Mouse (Mus musculus): ENCODE data around the gene Dtx3. TPM values are rescaled to one million over a fixed set of nuclear protein-coding genes. Genes with fewer than 3 reads are reported as not detected.

The Dtx3 gene
- polyA plus RNA-seq, 1 experiment from 2014 or later: 115 TPM

DNA sequence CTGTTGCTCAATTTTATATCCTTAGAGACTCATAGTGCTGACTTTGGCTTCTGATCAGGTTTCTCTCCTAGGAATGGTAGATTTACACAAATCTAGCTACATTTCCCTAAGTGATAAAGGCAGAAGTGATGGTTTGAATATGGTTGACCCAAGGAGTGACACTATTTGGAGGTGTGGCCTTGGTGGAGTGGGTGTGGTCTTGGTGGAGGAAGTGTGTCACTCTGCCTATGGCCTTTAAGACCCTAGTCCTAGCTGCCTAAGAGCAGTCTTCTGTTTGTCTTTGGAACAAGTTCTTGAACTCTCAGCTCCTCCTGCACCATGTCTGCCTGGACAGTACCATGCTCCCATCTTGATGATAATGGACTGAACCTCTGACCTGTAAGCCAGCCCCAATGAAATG, 21.6 kb upstream of the Dtx3 start:
- DNase-seq (ENCODE audit: low spot score): no peak
- no peaks in the 10 kb centered on the region for H3K27me3 ChIP-seq (replicated peaks; ENCODE audit: low read depth, poor library complexity, severe bottlenecking)
- H3K9me3 ChIP-seq: no peaks in the 10 kb centered on the region
- no peak overlapping the region for H3K4me3 ChIP-seq
- no peaks in the 10 kb centered on the region for H3K36me3 ChIP-seq (replicated peaks)
- no peaks in the 10 kb centered on the region for H3K4me1 ChIP-seq
- H3K27ac ChIP-seq (replicated peaks): no peak overlapping the region

DNA sequence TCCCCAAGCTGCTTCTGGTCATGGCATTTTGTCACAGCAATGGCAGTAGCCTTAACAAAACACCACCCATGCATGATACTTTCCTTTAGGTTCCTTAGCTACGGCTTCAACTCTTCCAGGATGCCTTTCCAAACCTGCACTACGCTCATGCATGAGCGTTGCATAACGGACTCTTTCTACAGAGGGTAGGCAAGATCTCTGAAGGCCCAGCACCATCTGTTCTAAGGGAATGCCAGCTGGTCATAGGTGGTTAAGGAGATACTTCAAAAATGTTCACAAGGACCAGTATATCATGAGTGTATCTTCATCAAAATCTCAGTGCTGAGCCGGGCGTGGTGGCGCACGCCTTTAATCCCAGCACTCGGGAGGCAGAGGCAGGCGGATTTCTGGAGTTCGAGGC, 20.9 kb upstream of the Dtx3 start:
- WGBS: 96% methylated on average over 11 of the region's 11 CpGs

DNA sequence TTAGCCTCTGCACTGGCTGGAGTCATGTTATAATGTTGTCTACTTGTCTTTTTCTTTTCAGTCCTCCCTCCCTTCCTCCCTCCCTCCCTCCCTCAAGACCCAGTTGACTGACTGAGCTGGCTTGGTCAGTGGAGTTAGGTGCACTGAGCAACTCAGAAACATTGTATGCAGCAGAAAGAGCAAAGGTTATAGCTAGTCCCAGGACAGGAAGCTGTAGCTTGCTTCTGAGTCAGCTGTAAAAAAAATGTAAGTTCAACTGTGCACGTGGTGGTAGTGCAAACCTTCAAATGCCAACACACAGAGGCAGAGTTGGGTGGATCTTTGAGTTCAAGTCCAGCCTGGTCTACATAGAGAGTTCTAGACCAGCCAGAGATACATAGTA, 18.9 kb upstream of the Dtx3 start:
- no peak overlapping the region for H3K27ac ChIP-seq (replicated peaks)
- no peaks in the 10 kb centered on the region for H3K36me3 ChIP-seq (replicated peaks)
- DNase-seq (ENCODE audit: low spot score): no peak
- H3K4me1 ChIP-seq: peaks cover 17% of the 10 kb centered on the region
- H3K27me3 ChIP-seq (replicated peaks; ENCODE audit: low read depth, poor library complexity, severe bottlenecking): no peaks in the 10 kb centered on the region
- H3K9me3 ChIP-seq: no peaks in the 10 kb centered on the region
- no peak overlapping the region for H3K4me3 ChIP-seq
- WGBS: 71% methylated on average over 1 of the region's 1 CpGs

More for the DNA sequence above, 20.9 kb upstream of the Dtx3 start:
- Histone ChIP-seq H3K27me3 (replicated peaks; ENCODE audit: low read depth, poor library complexity, severe bottlenecking) (no peaks in the 10 kb centered on the region), H3K27ac (replicated peaks) (no peak overlapping the region), H3K9me3 (no peaks in the 10 kb centered on the region), H3K36me3 (replicated peaks) (no peaks in the 10 kb centered on the region), H3K4me1 (no peaks in the 10 kb centered on the region), H3K4me3 (no peak overlapping the region)
- no peak for DNase-seq (ENCODE audit: low spot score)

DNA sequence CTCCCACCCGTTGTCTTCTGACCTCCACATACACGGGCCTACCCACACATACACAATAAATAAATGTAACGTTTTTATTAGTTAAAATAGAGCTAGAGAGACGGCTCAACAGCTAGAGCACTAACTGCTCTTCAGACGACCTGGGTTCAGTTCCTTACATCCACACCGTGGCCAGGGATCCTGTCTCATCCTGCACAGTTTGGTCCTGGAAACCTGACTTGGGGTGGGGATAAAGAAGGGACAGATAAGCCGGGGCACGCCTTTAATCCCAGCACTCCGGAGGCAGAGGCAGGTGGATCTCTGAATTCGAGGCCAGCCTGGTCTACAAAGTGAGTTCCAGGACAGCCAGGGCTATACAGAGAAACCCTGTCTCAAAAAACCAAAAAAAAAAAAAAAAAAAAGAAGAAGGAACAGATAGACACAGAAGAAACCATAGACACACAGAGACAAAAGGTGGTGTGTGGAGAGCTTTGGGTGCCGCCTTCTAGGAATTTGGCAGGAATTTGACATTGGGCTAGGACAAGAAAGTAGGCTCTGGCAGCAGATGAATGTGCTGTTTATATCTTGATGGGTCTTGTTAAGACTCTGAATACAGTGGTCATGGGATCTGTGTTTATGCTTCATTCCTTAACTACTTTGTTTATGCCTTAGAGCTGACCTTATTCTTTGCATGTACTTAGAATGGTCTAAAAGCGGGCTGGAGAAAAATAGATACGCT, 18.3 kb upstream of the Dtx3 start:
- 84% methylated on average over 13 of the region's 13 CpGs for WGBS
- Histone ChIP-seq H3K9me3 (no peaks in the 10 kb centered on the region), H3K27me3 (replicated peaks; ENCODE audit: low read depth, poor library complexity, severe bottlenecking) (no peaks in the 10 kb centered on the region), H3K36me3 (replicated peaks) (peaks cover under 1% of the 10 kb centered on the region), H3K27ac (replicated peaks) (no peak overlapping the region), H3K4me1 (peaks cover 20% of the 10 kb centered on the region), H3K4me3 (no peak overlapping the region)
- no peak for DNase-seq (ENCODE audit: low spot score)

DNA sequence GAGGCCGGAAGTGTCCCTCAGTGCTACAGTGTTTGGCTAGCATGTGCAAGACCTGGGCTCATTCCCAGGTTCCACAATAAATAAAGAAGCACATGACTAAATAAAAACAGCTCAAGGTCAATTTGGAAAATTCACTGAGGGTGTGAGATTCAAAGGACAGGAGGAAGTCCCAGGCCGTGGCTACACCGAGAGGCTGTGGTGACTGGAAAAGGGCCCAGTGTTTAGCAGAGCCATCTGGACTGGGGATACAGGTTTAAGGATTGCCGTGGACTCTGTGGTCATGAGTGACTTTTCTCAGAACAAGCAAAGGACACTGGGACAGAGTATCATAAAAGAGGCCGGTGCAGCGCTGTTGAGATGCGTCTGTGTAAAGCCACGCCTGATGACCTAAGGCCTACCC, 17.7 kb upstream of the Dtx3 start:
- peaks cover 20% of the 10 kb centered on the region for H3K4me1 ChIP-seq
- DNase-seq (ENCODE audit: low spot score): no peak
- no peaks in the 10 kb centered on the region for H3K27me3 ChIP-seq (replicated peaks; ENCODE audit: low read depth, poor library complexity, severe bottlenecking)
- no peaks in the 10 kb centered on the region for H3K9me3 ChIP-seq
- peaks cover 7% of the 10 kb centered on the region for H3K36me3 ChIP-seq (replicated peaks)
- H3K4me3 ChIP-seq: no peak overlapping the region
- H3K27ac ChIP-seq (replicated peaks): no peak overlapping the region
- 93% methylated on average over 8 of the region's 8 CpGs for WGBS

DNA sequence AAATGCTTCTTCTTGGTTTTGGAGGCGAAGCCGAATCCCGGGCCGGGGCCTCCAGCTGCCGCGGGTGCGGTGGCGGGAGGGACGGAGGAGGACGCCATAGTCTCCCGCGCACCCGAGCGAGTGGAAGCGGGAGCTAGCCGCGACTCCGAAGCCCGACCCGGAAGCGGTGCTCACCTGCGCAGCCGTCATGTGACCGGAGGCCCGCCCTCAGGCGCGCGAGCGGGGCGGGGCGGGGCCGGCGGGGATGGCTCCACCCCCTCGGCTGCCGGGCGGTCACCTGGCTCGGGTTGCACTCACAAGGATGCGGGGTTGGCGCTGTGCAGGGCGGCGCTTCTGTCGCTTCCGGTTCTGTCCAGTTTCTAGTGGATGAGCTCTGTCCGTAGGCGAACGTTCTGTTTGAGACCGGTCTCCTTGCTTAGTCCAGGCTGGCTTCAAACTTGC, 15.9 kb upstream of the Dtx3 start, which contains the start of gene Pip4k2c:
TSS of gene Pip4k2c (minus strand) at position 172 of the 441 bp plus-strand sequence.
- peak within 1 kb of the TSS; percentile 82 for H3K27ac ChIP-seq (replicated peaks)
- H3K4me3 ChIP-seq: peak within 1 kb of the TSS; percentile 77
- peaks cover 20% of the 10 kb centered on the region for H3K4me1 ChIP-seq
- no peaks in the 10 kb centered on the region for H3K9me3 ChIP-seq
- under 1% methylated on average over 47 of the region's 47 CpGs for WGBS
- DNase-seq (ENCODE audit: low spot score): peak; percentile 96
- H3K36me3 ChIP-seq (replicated peaks): peaks cover 25% of the 10 kb centered on the region
- no peaks in the 10 kb centered on the region for H3K27me3 ChIP-seq (replicated peaks; ENCODE audit: low read depth, poor library complexity, severe bottlenecking)

DNA sequence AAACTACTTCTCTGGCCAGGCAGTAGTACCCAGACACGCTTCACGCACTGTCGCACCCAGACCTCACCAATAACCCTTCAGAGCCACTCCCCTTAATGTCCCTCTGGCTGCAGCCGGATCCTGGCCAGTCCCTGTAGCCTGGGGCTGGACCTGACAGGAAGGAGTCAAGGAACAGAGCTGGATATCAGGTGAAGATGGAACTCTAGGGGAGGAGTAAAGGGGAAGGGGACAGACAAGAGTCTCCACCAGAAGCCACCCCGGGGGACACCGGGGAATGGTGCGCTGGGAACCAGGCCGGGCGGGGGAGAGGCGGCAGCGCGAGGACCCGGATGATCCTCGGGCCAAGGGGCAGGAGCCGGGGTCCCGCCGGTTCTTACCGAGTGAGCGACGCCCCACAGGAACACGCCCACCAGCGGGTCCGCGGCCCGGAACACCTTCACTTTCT, 15.5 kb upstream of the Dtx3 start:
- peak overlapping the region; percentile 77 for H3K4me3 ChIP-seq
- no peaks in the 10 kb centered on the region for H3K9me3 ChIP-seq
- DNase-seq (ENCODE audit: low spot score): no peak
- peak overlapping the region; percentile 82 for H3K27ac ChIP-seq (replicated peaks)
- H3K27me3 ChIP-seq (replicated peaks; ENCODE audit: low read depth, poor library complexity, severe bottlenecking): no peaks in the 10 kb centered on the region
- H3K36me3 ChIP-seq (replicated peaks): peaks cover 30% of the 10 kb centered on the region
- WGBS: under 1% methylated on average over 25 of the region's 25 CpGs
- peaks cover 20% of the 10 kb centered on the region for H3K4me1 ChIP-seq

DNA sequence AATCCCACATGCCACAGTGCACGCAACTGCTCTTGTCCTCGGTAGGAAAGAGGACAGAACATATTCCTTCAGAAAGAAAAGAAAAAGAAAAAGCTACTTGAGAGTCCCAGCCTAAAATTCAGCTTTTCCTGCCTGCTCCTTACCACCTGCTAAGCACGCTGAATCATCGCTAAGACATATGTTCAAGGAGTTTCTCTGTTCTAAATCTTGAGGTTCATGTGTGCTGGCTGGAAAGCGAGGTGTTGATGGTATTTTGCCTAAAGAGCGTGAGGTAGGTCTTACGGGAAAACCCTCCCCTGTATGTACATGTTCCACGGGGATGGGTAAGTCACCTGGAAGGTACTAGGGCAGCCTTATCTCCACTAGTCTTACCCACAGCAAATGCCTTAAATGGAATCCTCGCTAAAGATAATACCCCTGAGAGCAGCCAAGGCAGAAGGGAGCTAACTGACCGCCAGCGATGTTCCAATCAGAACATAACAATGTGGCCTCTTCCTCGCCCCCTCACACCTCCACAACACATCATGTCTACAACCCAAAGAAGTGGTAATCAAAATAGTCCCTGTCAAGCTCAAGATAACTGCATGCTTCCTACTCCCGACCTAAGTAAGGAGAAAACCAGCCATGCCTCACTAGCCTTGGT, 14.5 kb upstream of the Dtx3 start:
- WGBS: 86% methylated on average over 13 of the region's 13 CpGs
- DNase-seq (ENCODE audit: low spot score): no peak
- H3K27ac ChIP-seq (replicated peaks): no peak overlapping the region
- no peaks in the 10 kb centered on the region for H3K9me3 ChIP-seq
- H3K4me1 ChIP-seq: peaks cover 20% of the 10 kb centered on the region
- peak overlapping the region; percentile 77 for H3K4me3 ChIP-seq
- H3K27me3 ChIP-seq (replicated peaks; ENCODE audit: low read depth, poor library complexity, severe bottlenecking): no peaks in the 10 kb centered on the region
- H3K36me3 ChIP-seq (replicated peaks): peaks cover 39% of the 10 kb centered on the region

DNA sequence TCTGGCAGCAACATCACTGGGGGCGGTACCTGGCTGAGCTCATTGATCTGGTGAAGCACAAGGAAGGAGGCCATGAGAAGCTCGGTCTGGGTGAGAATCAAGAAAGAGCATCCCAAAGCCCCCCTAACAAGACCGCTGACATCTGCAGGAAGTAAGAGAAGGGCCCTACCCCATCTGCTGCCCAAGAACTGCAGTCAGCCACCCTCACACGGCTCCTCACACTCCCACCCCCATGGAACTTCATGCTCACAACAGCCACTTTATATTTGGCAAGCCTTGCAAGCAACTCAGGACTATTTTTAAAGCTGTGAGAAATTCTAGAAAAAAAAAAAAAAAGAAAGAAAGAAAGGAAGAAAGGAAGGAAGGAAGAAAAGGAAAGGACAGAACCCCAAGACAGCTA, 13.4 kb upstream of the Dtx3 start:
- no peak overlapping the region for H3K4me3 ChIP-seq
- peaks cover 20% of the 10 kb centered on the region for H3K4me1 ChIP-seq
- no peaks in the 10 kb centered on the region for H3K9me3 ChIP-seq
- H3K36me3 ChIP-seq (replicated peaks): peaks cover 50% of the 10 kb centered on the region
- WGBS: 88% methylated on average over 4 of the region's 4 CpGs
- no peaks in the 10 kb centered on the region for H3K27me3 ChIP-seq (replicated peaks; ENCODE audit: low read depth, poor library complexity, severe bottlenecking)
- DNase-seq (ENCODE audit: low spot score): no peak
- H3K27ac ChIP-seq (replicated peaks): no peak overlapping the region

DNA sequence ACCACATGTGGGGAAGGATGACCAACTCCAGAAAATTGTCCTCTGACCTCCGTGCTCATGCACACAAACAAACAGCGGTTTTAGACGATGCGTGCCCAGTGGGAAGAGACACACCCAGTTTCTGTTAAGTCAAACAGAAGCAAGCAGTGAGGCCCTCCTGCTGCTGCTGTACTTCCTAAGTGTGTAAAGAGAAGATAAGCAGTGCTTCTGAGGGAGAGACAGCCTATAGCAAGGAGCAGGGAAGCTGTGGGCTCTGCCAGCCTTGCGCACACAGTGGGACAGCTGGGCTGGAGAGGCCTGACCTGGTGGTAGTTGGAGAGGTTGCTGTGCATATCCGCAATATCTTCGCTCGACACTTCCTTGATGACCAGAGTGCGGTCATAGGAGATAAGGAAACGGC, 9.8 kb upstream of the Dtx3 start:
- WGBS: 89% methylated on average over 10 of the region's 10 CpGs

DNA sequence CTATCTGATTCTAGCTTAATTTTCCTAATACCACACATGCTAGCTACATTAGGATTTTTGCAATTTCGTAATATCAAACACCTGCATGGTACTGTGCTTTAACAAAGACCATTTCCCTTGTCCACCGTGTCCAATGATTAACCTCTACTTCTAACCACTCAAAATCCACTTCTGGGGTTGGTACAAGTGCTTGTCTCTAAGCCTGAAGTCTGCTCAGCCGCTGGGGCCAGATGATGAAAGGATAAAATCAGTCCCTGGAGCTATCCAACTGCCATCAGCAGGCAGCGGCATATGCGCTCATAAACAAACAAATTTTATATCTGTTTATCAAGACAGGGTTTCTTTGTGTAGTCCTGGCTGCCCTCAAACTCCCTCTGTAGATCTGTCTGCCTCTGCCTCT, 9.1 kb upstream of the Dtx3 start:
- H3K4me3 ChIP-seq: no peak overlapping the region
- WGBS: 91% methylated on average over 5 of the region's 5 CpGs
- peaks cover 4% of the 10 kb centered on the region for H3K4me1 ChIP-seq
- peaks cover 90% of the 10 kb centered on the region for H3K36me3 ChIP-seq (replicated peaks)
- H3K27me3 ChIP-seq (replicated peaks; ENCODE audit: low read depth, poor library complexity, severe bottlenecking): no peaks in the 10 kb centered on the region
- H3K27ac ChIP-seq (replicated peaks): no peak overlapping the region
- no peak for DNase-seq (ENCODE audit: low spot score)
- no peaks in the 10 kb centered on the region for H3K9me3 ChIP-seq

More for the DNA sequence above, 9.8 kb upstream of the Dtx3 start:
- DNase-seq (ENCODE audit: low spot score): no peak
- Histone ChIP-seq H3K4me3 (no peak overlapping the region), H3K27ac (replicated peaks) (no peak overlapping the region), H3K9me3 (no peaks in the 10 kb centered on the region), H3K4me1 (peaks cover 12% of the 10 kb centered on the region), H3K27me3 (replicated peaks; ENCODE audit: low read depth, poor library complexity, severe bottlenecking) (no peaks in the 10 kb centered on the region), H3K36me3 (replicated peaks) (peaks cover 82% of the 10 kb centered on the region)

DNA sequence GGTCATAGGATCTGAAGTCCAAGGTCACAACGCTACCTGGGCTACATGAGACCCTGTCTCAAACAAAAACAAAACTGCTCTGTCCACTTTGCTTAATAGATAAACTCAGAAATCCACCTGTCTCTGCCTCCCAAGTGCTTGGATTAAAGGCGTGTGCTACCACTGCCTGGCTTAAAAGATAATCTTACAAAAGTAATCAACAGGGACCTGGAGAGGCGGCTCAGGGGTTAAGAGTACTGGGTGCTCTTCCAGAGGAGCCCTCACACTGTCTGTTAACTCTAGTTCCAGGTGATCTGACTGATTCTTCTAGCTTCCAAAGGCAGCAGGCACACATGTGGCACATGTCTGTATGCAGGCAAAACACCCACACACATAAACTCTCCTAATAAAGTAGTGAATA, 7.6 kb upstream of the Dtx3 start:
- DNase-seq (ENCODE audit: low spot score): no peak
- 88% methylated on average over 3 of the region's 3 CpGs for WGBS
- no peak overlapping the region for H3K4me3 ChIP-seq
- H3K9me3 ChIP-seq: no peaks in the 10 kb centered on the region
- H3K27ac ChIP-seq (replicated peaks): peak overlapping the region; percentile 35; the same call in 1 of the 2 replicates
- no peaks in the 10 kb centered on the region for H3K27me3 ChIP-seq (replicated peaks; ENCODE audit: low read depth, poor library complexity, severe bottlenecking)
- peaks cover 4% of the 10 kb centered on the region for H3K4me1 ChIP-seq
- peaks cover 96% of the 10 kb centered on the region for H3K36me3 ChIP-seq (replicated peaks)

DNA sequence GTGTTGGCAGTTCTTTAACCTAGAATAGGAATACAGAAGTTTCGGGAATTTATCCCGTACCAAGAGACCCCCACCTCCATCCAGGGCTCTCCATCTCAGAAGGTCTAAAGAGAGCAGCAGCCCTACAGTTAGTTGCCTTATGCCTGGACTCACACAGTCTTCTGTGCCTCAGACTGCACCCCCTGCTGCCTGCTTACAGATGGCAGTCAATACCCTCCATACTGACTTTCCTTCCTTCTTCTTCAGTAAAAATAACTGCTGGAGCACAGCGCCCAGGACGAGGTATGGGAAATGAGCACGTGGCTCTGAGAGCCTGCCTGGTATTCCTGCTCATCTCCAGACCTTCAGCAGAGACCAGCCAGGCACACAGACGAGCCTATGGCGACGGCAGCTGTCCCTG, 4.8 kb upstream of the Dtx3 start:
- Histone ChIP-seq H3K27ac (replicated peaks) (no peak overlapping the region), H3K4me1 (peaks cover 29% of the 10 kb centered on the region), H3K36me3 (replicated peaks) (peaks cover 79% of the 10 kb centered on the region), H3K27me3 (replicated peaks; ENCODE audit: low read depth, poor library complexity, severe bottlenecking) (no peaks in the 10 kb centered on the region), H3K9me3 (no peaks in the 10 kb centered on the region), H3K4me3 (no peak overlapping the region)
- WGBS: 81% methylated on average over 8 of the region's 8 CpGs
- DNase-seq (ENCODE audit: low spot score): no peak
